Mouse (Mus musculus) c-Kit-positive CD71-negative TER-119-negative erythroid progenitor cells, embryonic 14.5 days (primary cell): ENCODE data around the gene Dhfr.

Source experiments
- DNase-seq: peaks from one replicate; pipeline ENCODE4 v3.0.0-alpha.2; 2013; ENCODE audit warnings: low read depth

The Dhfr gene

DNA sequence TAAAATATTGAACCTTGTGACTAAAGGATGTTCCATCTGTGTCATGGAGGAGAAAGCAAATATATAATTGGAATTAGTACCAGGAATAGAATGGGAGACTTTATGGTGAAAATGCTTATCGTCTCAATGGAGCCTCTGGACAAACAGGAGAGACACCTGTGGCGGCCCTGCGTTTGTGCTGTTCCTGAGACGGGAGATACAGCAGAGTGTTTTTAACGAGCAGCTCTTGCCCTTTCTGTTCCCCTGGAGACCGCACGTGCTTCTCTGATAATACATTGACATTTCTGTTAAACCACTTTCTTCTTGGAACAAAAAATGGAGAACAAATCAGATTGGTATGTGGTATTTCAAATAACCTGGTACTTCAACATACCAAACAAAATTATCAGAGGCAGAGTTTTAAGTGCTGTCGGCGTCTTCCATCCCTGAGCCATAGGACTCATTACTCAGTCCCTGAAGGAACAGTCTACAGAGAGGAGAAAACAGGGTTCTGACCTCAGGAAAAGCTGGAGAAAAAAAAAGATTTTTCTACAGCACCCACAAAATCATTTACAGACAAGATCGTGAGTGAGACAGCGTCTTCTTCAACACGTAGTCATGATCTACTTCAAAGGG is 38.6 kb downstream of the Dhfr start:
- DNase-seq, result no peak

DNA sequence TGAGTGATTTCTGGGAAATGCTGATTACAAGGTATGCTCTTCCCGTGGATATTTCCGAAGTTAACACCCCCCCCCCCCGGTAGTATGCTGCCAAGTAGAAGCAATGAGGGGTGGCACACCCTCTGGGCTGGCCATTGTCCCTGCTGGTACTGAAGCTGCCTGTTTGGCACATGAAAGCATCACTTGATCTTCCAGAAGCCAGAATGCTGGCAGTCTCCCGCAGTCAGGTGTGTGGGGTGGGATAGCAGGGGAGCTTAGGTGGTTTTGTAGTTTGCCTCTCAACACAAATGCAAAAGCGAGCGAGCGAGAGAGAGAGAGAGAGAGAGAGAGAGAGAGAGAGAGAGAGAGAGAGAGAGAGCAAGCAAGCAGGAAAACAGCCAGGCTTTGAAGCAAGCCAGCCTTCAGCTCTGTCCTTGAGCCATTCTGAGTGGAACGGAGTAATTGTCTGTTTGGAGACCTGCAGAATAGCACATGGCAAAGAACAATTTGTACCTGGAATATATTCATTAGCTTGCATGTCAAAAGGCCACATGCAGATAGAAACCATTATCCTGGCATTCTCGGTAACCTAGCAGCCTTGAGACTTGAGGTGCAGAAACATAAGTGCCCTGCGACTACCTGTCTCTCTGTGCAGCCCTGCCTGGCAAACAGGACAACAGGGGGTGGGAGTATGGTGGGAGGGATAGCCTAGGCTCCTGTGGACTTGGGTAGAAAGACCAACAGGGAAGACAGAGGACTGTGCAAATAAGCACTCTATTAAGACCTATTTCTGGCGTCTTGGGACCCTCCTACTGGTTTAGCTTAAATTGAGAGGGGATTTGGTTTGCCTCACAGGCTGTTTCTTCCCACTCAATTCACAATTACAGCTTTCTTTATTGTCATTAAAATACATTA is 44.2 kb downstream of the Dhfr start:
- no peak for DNase-seq

DNA sequence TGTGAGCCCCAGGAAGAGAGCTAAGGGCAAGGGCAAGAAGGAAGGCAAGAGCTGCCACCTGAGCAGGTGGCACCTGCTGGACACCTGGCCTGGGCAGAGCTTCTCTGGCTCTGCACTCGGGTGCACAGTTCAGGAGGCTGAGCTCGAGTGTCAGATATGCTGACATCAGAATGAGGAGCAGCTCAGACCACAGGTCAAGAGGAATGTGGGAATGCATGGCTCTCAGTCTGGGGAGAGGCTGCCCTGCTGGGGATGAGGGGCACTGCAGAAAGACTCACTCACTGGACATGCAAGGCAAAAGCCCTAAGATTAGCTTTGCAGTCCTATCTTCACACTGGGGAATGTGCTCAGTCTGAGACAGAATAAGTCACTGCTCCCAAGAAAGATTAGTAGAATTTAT is 47.5 kb downstream of the Dhfr start:
- no peak for DNase-seq

DNA sequence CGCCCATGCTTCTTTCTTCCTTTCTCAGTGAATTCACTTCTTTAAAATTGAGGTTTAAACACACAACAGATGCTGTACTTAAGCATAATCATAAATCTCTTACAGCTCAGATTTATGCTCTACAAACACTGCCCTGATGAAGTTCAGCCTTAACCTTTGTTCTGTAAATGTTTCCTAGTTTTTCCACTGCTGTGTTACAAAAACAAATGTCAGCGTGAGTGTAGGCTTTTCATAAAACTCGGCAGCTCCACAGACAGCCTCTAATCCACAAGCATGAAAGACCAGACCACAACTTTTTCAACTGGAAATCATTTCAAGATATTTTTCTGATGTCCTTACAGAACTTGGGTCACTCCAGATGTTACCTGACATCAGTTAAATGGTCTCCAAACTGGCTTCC is 49.0 kb downstream of the Dhfr start:
- no peak for DNase-seq

DNA sequence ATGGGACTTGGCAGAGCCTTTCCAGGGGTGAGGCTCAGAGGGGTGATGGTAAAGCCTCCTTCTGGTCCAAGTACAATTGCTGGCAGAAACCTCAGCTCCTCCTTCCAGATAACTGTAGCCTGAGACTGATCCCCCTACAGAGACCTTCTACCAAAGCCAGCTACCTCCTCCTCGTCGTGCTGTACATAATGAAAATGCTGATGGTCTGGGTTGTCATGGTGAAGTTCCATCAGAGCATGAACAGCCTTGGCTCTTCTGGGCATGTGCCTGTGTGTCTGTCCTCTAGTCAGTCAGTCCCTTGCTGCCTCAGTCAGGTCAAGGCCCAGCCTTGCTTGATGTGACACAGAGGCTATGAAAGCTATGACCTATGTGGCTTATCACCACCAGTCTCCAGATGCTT is 56.0 kb downstream of the Dhfr start:
- DNase-seq, result no peak

DNA sequence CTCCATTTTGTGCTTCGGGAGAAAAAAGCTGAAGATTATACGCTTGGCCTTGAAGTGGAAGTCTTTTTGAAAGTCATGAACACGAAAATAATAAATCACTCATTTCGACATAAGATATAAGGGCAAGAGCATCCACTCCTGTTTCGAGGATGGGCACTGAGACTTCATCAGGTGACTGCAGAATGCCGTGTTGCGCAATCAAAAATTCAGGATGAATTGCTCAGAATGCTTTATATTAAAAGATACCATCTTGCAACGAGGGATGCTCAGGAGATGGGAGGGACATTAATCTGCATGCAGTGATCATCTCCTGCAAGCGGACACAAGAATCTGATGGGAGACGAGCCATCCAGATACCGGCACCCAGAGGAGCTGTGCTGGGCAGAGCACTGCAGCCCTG is 65.1 kb downstream of the Dhfr start:
- DNase-seq, result no peak

DNA sequence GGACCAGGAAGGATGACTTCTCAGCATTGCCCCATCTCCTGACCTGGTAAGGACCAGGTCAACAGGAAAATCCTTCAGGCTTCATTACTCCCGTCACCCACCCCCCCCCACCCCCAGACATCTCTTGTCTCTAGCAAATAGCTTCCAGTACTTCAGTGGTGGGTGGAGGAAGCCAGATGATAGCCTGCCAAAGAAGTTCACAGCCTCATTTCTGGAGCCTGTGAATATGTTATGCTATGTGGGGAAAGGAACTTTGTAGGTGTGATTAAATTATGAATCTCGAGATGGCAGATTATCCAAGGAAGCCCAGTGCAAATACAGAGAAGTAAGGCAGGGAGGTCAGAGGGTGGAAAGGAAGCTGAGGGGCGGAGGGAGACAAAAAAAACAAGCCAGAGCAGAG is 69.2 kb downstream of the Dhfr start:
- DNase-seq, result no peak

DNA sequence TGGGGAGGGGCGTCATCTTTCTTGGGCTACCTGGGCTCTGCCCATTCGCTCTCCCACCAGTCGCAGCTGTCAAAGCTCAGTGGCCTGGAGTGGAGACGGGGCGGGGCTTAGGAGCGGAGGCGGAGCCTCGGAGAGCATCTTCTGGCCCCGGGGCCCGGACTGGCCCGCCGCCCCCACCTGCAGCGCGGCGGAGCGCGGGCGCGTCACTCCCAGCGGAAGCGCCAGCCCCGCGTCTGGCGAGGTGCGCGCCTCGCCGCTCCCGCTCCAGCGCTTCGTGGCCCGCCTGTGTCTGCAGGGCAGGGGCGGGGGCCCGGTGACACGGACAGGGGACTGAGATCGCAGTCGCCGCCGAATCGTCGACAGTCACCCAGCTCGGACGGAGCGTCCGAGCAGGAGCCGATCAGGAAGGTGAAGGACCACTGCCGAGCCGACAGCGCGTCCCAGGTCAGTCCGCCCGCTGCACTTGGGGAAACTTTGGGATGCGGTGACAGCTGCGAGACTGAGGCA is 71.3 kb downstream of the Dhfr start, which contains the start of gene Ankrd34b:
Gene Ankrd34b, plus strand, starts transcription at position 139 of the 507 bp plus-strand sequence.
- DNase-seq, result peak; percentile 12

DNA sequence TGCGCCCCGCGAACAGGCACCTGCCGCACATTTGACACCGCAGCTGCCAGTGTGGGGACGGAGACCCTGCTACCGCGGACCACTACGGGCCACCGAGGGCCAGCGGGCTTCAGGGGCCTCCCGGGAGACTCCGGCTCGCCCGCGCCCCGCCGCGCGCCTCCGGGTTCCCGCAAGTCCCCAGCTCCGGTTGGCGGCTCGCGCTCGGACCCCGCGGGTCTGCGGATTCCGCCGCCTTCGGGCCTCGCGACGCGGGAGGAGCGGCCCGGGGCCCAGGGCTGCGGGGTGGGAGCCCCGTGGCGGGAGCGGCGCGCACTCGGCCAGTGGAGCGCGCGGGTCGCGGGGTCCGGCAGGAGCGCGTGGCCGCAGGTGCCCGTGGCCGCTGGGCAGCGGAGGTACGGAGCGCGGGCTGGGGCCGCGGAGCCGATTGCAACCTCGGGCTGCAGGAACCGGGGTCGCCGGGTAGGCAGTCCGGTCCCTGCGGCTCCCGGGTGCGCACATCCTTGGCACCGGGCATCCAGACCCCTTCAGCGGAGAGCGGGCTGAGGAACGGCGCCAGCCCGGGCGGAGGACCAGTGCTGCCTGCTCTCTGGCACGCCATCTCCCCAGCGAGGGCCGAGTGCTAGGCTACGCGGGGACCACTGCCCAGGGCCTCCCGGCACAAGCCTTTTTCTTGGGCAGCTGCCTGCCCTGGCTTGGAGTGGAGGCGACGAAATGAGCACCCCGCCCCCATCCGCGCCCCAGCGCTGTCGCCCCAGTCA is 71.9 kb downstream of the Dhfr start:
- DNase-seq, result no peak

DNA sequence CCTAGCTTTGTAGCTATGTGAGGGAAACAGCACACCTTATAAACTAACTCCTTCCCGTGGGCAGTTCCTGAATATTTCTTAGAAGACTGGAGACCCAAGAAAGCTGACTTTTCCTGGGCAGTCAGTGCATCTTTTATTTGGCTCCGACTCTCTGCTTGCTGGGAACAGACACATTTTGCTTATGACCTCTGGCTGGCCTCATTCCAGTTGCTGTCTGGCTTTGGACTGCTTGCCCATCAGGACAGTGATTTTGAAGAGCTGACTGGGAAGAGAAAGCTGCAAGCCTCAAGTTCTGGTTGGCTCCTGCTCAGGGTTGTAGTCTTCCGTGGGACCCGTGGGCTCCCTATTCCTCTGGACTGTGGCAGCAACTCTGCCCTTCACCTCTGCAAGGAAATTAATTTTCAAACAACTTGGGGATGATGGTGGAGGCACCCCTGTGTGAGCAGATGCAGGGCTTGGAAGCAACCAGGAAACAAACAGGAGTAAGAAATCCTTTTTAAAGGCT is 72.9 kb downstream of the Dhfr start:
- no peak for DNase-seq
